Mouse (Mus musculus) MEL (cell line): ENCODE results near the gene Vstm2b. TPM values are rescaled to one million over a fixed set of nuclear protein-coding genes. Genes with fewer than 3 reads are reported as not detected.

Experiments
- DNase-seq: peaks from one replicate; pipeline ENCODE4 v3.0.0; 2011; ENCODE audit warnings: low read depth, low spot score
- H3K27ac ChIP-seq: 2 replicates; pipeline ENCODE4 v1.5.1; 2012; ENCODE audit warnings: low read depth, mild to moderate bottlenecking, control low read depth, low read length, moderate library complexity; ENCODE audit not compliant: control insufficient read depth
- H3K27me3 ChIP-seq, 2 experiments: fragments of 150-350 bp in 1 of 2; sonication (generic) in 1 of 2; 2 replicates each; pipeline ENCODE4 v1.6.1; 2012; ENCODE audit warnings: low read length in 2 of 2, mild to moderate bottlenecking in 2 of 2, improper control_type of control experiment in 1 of 2, moderate library complexity in 1 of 2; ENCODE audit not compliant: insufficient read depth in 2 of 2, control insufficient read depth in 1 of 2
- H3K36me3 ChIP-seq, 2 experiments: 2 replicates each; pipeline ENCODE4 v1.6.1; 2012 to 2014; ENCODE audit warnings: low read length in 2 of 2, improper control_type of control experiment in 1 of 2, inconsistent platforms in 1 of 2, mild to moderate bottlenecking in 1 of 2; ENCODE audit not compliant: insufficient read depth in 2 of 2, control insufficient read depth in 1 of 2
- H3K4me1 ChIP-seq, 2 experiments: fragments of 150-350 bp in 1 of 2; sonication (generic) in 1 of 2; 2 replicates each; pipeline ENCODE4 v1.6.1; 2012; ENCODE audit warnings: low read length in 2 of 2, improper control_type of control experiment in 1 of 2, mild to moderate bottlenecking in 1 of 2; ENCODE audit not compliant: insufficient read depth in 2 of 2, control insufficient read depth in 1 of 2
- H3K4me3 ChIP-seq, 2 experiments: fragments of 150-350 bp in 1 of 2; sonication (generic) in 1 of 2; 2 replicates each; pipeline ENCODE4 v1.5.1; 2012; ENCODE audit warnings: low read depth in 2 of 2, low read length in 2 of 2, mild to moderate bottlenecking in 2 of 2, moderate library complexity in 2 of 2, control low read depth in 1 of 2, improper control_type of control experiment in 1 of 2; ENCODE audit not compliant: control insufficient read depth in 1 of 2, insufficient read depth in 1 of 2
- H3K79me2 ChIP-seq: 2 replicates; pipeline ENCODE4 v1.6.1; 2012; ENCODE audit warnings: mild to moderate bottlenecking, low read length, moderate library complexity; ENCODE audit not compliant: control insufficient read depth, poor library complexity, insufficient read depth
- H3K9ac ChIP-seq: 2 replicates; pipeline ENCODE4 v1.6.1; 2012; ENCODE audit warnings: low read depth, mild to moderate bottlenecking, control low read depth, low read length, moderate library complexity; ENCODE audit not compliant: control insufficient read depth, poor library complexity, severe bottlenecking
- H3K9me3 ChIP-seq: fragments of 150-350 bp; sonication (generic); replicated peaks from 2 replicates; pipeline ENCODE4 v1.6.1; 2012; ENCODE audit warnings: mild to moderate bottlenecking, low read length, improper control_type of control experiment, moderate library complexity; ENCODE audit not compliant: insufficient read depth
- CTCF ChIP-seq, 3 experiments: IDR thresholded peaks in 2 of 3; conservative IDR thresholded peaks in 1 of 3; 2 replicates each; pipeline ENCODE4 v1.5.1; 2011 to 2012; ENCODE audit warnings: low read length in 3 of 3, low read depth in 2 of 3, mild to moderate bottlenecking in 2 of 3, improper control_type of control experiment in 1 of 3, inconsistent platforms in 1 of 3, mixed read lengths in 1 of 3, moderate library complexity in 1 of 3; ENCODE audit not compliant: control insufficient read depth in 1 of 3, insufficient read depth in 1 of 3, poor library complexity in 1 of 3, severe bottlenecking in 1 of 3
- E2F4 ChIP-seq: IDR thresholded peaks from 2 replicates; pipeline ENCODE4 v1.6.1; 2011; ENCODE audit warnings: low read depth, low read length, improper control_type of control experiment, borderline replicate concordance
- EP300 ChIP-seq, 2 experiments: IDR thresholded peaks; 2 replicates each; pipeline ENCODE4 v1.6.1; 2011; ENCODE audit warnings: improper control_type of control experiment in 2 of 2, low read length in 2 of 2, low read depth in 1 of 2, mild to moderate bottlenecking in 1 of 2
- ETS1 ChIP-seq: IDR thresholded peaks from 2 replicates; pipeline ENCODE4 v1.6.1; 2012; ENCODE audit warnings: low read depth, mild to moderate bottlenecking, inconsistent platforms, low read length, improper control_type of control experiment, moderate library complexity
- GATA1 ChIP-seq: IDR thresholded peaks from 2 replicates; pipeline ENCODE4 v1.6.1; 2011; ENCODE audit warnings: low read depth, low read length, improper control_type of control experiment
- KAT2A ChIP-seq: conservative IDR thresholded peaks from 2 replicates; pipeline ENCODE4 v1.6.1; 2012; ENCODE audit warnings: low read depth, low read length, improper control_type of control experiment, inconsistent platforms
- MEF2A ChIP-seq: IDR thresholded peaks from 2 replicates; pipeline ENCODE4 v1.6.1; 2014; ENCODE audit warnings: low read depth, mild to moderate bottlenecking, inconsistent platforms, low read length, improper control_type of control experiment; ENCODE audit not compliant: poor library complexity, insufficient replicate concordance, severe bottlenecking; ENCODE audit errors: extremely low read depth
- MYC ChIP-seq: IDR thresholded peaks from 2 replicates; pipeline ENCODE4 v1.6.1; 2011; ENCODE audit warnings: low read depth, mild to moderate bottlenecking, low read length, improper control_type of control experiment, moderate library complexity
- NRF1 ChIP-seq: IDR thresholded peaks from 2 replicates; pipeline ENCODE4 v1.6.1; 2014; ENCODE audit warnings: low read depth, mild to moderate bottlenecking, inconsistent platforms, low read length, improper control_type of control experiment, moderate library complexity; ENCODE audit not compliant: poor library complexity, insufficient read depth, severe bottlenecking
- POLR2AphosphoS2 ChIP-seq: IDR thresholded peaks from 2 replicates; pipeline ENCODE4 v1.6.1; 2011; ENCODE audit warnings: low read length, improper control_type of control experiment
- TAL1 ChIP-seq: IDR thresholded peaks from 2 replicates; pipeline ENCODE4 v1.6.1; 2012; ENCODE audit warnings: mild to moderate bottlenecking, inconsistent platforms, low read length, moderate library complexity, mixed read lengths
- UBTF ChIP-seq: IDR thresholded peaks from 2 replicates; pipeline ENCODE4 v1.6.1; 2012; ENCODE audit warnings: low read depth, mild to moderate bottlenecking, inconsistent platforms, low read length, improper control_type of control experiment, moderate library complexity, borderline replicate concordance; ENCODE audit not compliant: insufficient read depth
- ZC3H11A ChIP-seq: IDR thresholded peaks from 2 replicates; pipeline ENCODE4 v1.6.1; 2012; ENCODE audit warnings: low read depth, mild to moderate bottlenecking, inconsistent platforms, low read length, improper control_type of control experiment
- ZMIZ1 ChIP-seq: IDR thresholded peaks from 2 replicates; pipeline ENCODE4 v1.6.1; 2012; ENCODE audit warnings: low read depth, mild to moderate bottlenecking, inconsistent platforms, low read length, improper control_type of control experiment, moderate library complexity
- polyA plus RNA-seq, 2 experiments: library from polyadenylated mRNA; stranded (reverse) in 1 of 2; unstranded in 1 of 2; fragments of >175 nt in 1 of 2; fragments of >200 nt in 1 of 2; gene quantifications; 2 replicates each; pipeline versions ENCODE4 v1.2.1 to v1.2.4; 2012; ENCODE audit warnings: low replicate concordance in 2 of 2, low read depth in 1 of 2; ENCODE audit not compliant: insufficient read length in 2 of 2, insufficient read depth in 1 of 2, missing spikeins in 1 of 2
- total RNA-seq: library from RNA; depleted of rRNA; stranded (reverse); fragments of 300-350 nt; gene quantifications from 2 replicates; pipeline ENCODE4 v1.2.3, GENCODE M21; 2012; rRNA removed

The Vstm2b gene
- total and polyA plus RNA-seq, 3 experiments: not detected

DNA sequence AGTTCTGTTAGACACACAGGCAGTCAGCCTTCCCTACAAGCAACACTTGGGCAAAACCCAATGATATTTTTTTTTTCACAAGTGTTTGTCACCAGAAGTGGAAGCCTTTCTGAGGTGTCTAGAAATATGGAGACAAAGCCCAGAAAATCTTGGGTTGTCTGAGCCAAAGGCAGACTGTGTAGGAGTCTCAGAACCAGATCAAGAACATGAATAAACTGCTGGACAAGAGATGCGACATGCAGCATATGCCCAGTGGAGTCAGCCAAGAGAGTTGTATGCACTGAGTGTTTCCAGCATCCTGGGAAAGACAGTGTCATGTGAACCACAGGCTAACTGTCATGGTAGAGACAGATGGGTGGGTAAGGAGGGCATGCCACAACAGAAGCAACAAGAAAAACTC is 41.2 kb downstream of the Vstm2b start:
- no peak overlapping the region for H3K4me3 ChIP-seq
- no peak overlapping the region for H3K27ac ChIP-seq
- DNase-seq: no peak
- H3K4me1 ChIP-seq: no peaks in the 10 kb centered on the region
- no peaks in the 10 kb centered on the region for H3K27me3 ChIP-seq
- H3K9me3 ChIP-seq: no peaks in the 10 kb centered on the region
- no peaks in the 10 kb centered on the region for H3K36me3 ChIP-seq
- H3K79me2 ChIP-seq: no peaks in the 10 kb centered on the region
- TF ChIP-seq NRF1 (no peak), GATA1 (no peak), E2F4 (no peak), ZC3H11A (no peak), CTCF (IDR thresholded peaks at IDR 0.05 in 2 of 3, conservative IDR thresholded peaks at IDR 0.05 in 1 of 3; ENCODE audit: control insufficient read depth in 1 of 3, insufficient read depth in 1 of 3, low read depth in 2 of 3, low read length in 3 of 3, poor library complexity in 1 of 3, severe bottlenecking in 1 of 3) (no peak), EP300 (IDR thresholded peaks at IDR 0.05; ENCODE audit: low read depth in 1 of 2, low read length in 2 of 2) (no peak), KAT2A (no peak), TAL1 (no peak), MEF2A (no peak), ZMIZ1 (no peak), UBTF (no peak), MYC (no peak), POLR2AphosphoS2 (no peak)
- TF ChIP-seq, all 39 proteins: peak for 0
- no peak overlapping the region for H3K9ac ChIP-seq

DNA sequence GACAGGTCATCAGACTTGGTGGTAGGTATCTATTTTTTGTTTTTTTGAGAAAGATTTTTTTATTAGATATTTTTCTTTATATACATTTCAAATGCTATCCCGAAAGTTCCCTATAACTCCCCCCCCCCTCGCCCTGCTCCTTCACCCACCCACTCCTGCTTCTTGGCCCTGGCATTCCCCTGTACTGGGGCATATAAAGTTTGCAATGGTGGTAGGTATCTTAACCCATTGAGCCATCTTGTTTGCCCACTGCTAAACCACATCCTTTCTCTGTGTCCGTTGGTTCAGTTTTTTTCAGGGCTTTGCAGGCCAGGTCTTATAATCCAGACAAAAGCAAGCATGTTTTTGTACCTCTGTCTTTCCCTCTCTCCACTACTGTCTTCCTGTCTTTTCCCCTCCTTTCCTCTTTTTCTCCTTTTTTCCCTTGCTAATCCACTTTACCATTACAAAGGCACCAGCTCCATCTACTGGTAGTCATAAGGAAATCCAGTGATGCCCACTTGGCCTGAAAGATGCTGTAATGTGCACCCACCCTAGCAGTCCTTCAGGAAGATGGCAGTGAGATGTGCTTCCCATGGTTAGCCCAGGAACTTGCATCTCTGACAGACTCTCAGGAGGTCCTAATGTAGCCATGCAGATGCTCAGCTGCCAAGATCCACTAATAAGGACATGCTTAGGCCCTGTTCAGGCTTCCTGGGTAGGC is 44.3 kb downstream of the Vstm2b start:
- Histone ChIP-seq H3K4me1 (no peaks in the 10 kb centered on the region), H3K9me3 (no peaks in the 10 kb centered on the region), H3K36me3 (no peaks in the 10 kb centered on the region), H3K27me3 (no peaks in the 10 kb centered on the region), H3K79me2 (no peaks in the 10 kb centered on the region), H3K4me3 (no peak overlapping the region), H3K27ac (no peak overlapping the region), H3K9ac (no peak overlapping the region)
- no peak for DNase-seq
- TF ChIP-seq CTCF (IDR thresholded peaks at IDR 0.05 in 2 of 3, conservative IDR thresholded peaks at IDR 0.05 in 1 of 3; ENCODE audit: control insufficient read depth in 1 of 3, insufficient read depth in 1 of 3, low read depth in 2 of 3, low read length in 3 of 3, poor library complexity in 1 of 3, severe bottlenecking in 1 of 3) (no peak), ETS1 (no peak)

Other genes starting within 250 kb of the Vstm2b start
- gene 4930433I11Rik, start 89.2 kb downstream of the Vstm2b start, total RNA-seq: not detected in 2 replicates
- not detected for gene 4930433I11Rik, start 89.2 kb downstream of the Vstm2b start, polyA plus RNA-seq
- not detected in 2 replicates for gene Gm4884, start 134.4 kb downstream of the Vstm2b start, total RNA-seq
- gene Gm4884, start 134.4 kb downstream of the Vstm2b start, polyA plus RNA-seq: not detected